Mouse (Mus musculus): Measurements from ENCODE around the gene Prkca. TPM values are rescaled to one million over a fixed set of nuclear protein-coding genes. Genes with fewer than 3 reads are reported as not detected.

The Prkca gene
- polyA plus RNA-seq, 1 experiment, result 2.8 TPM

- Histone ChIP-seq H3K9ac (ENCODE audit: low read depth, poor library complexity, severe bottlenecking) (no peak overlapping the region), H3K9me3 (replicated peaks; ENCODE audit: control insufficient read depth, insufficient read depth, low read length, poor library complexity, severe bottlenecking) (peaks cover 6% of the 10 kb centered on the region; the same call in 1 of the 2 replicates), H3K4me1 (ENCODE audit: control insufficient read depth, insufficient read depth, low read length) (no peaks in the 10 kb centered on the region), H3K27ac (ENCODE audit: insufficient read depth, low read length) (no peak overlapping the region), H3K27me3 (ENCODE audit: control insufficient read depth, insufficient read depth, low read length, poor library complexity, severe bottlenecking) (no peaks in the 10 kb centered on the region), H3K36me3 (ENCODE audit: control insufficient read depth, insufficient read depth, low read length, poor library complexity, severe bottlenecking) (no peaks in the 10 kb centered on the region), H3K4me3 (ENCODE audit: low read depth, low read length) (no peak overlapping the region)
- TF ChIP-seq POLR2A (IDR thresholded peaks at IDR 0.05; ENCODE audit: insufficient read depth, low read length) (no peak), EP300 (IDR thresholded peaks at IDR 0.05; ENCODE audit: insufficient read depth, low read depth, low read length) (no peak), CTCF (IDR thresholded peaks at IDR 0.05; ENCODE audit: low read depth, low read length) (no peak)
Measured at GRCm38 (mm10) chr11:108153997-108154841, 189.5 kb downstream of the Prkca start.

GRCm38 (mm10) chr11:108152591-108152990, 191.1 kb downstream of the Prkca start:
- TF ChIP-seq EP300 (IDR thresholded peaks at IDR 0.05; ENCODE audit: insufficient read depth, low read depth, low read length) (no peak), POLR2A (IDR thresholded peaks at IDR 0.05; ENCODE audit: insufficient read depth, low read length) (no peak), CTCF (IDR thresholded peaks at IDR 0.05; ENCODE audit: low read depth, low read length) (no peak)
- Histone ChIP-seq H3K9ac (ENCODE audit: low read depth, poor library complexity, severe bottlenecking) (no peak overlapping the region), H3K36me3 (ENCODE audit: control insufficient read depth, insufficient read depth, low read length, poor library complexity, severe bottlenecking) (no peaks in the 10 kb centered on the region), H3K27ac (ENCODE audit: insufficient read depth, low read length) (no peak overlapping the region), H3K9me3 (replicated peaks; ENCODE audit: control insufficient read depth, insufficient read depth, low read length, poor library complexity, severe bottlenecking) (no peaks in the 10 kb centered on the region), H3K4me1 (ENCODE audit: control insufficient read depth, insufficient read depth, low read length) (no peaks in the 10 kb centered on the region), H3K27me3 (ENCODE audit: control insufficient read depth, insufficient read depth, low read length, poor library complexity, severe bottlenecking) (no peaks in the 10 kb centered on the region), H3K4me3 (ENCODE audit: low read depth, low read length) (no peak overlapping the region)

- Histone ChIP-seq H3K27me3 (ENCODE audit: control insufficient read depth, insufficient read depth, low read length, poor library complexity, severe bottlenecking) (no peaks in the 10 kb centered on the region), H3K36me3 (ENCODE audit: control insufficient read depth, insufficient read depth, low read length, poor library complexity, severe bottlenecking) (no peaks in the 10 kb centered on the region), H3K4me1 (ENCODE audit: control insufficient read depth, insufficient read depth, low read length) (no peaks in the 10 kb centered on the region), H3K9me3 (replicated peaks; ENCODE audit: control insufficient read depth, insufficient read depth, low read length, poor library complexity, severe bottlenecking) (no peaks in the 10 kb centered on the region), H3K4me3 (ENCODE audit: low read depth, low read length) (no peak overlapping the region), H3K27ac (ENCODE audit: insufficient read depth, low read length) (no peak overlapping the region), H3K9ac (ENCODE audit: low read depth, poor library complexity, severe bottlenecking) (no peak overlapping the region)
- no peak for TF ChIP-seq CTCF (IDR thresholded peaks at IDR 0.05; ENCODE audit: low read depth, low read length)
- no peak for TF ChIP-seq EP300 (IDR thresholded peaks at IDR 0.05; ENCODE audit: insufficient read depth, low read depth, low read length)
- TF ChIP-seq POLR2A (IDR thresholded peaks at IDR 0.05; ENCODE audit: insufficient read depth, low read length), result no peak
Measured at GRCm38 (mm10) chr11:108150410-108150809, 193.3 kb downstream of the Prkca start.

- TF ChIP-seq POLR2A (IDR thresholded peaks at IDR 0.05; ENCODE audit: insufficient read depth, low read length), result no peak
- Histone ChIP-seq H3K9ac (ENCODE audit: low read depth, poor library complexity, severe bottlenecking) (no peak overlapping the region), H3K4me3 (ENCODE audit: low read depth, low read length) (no peak overlapping the region), H3K27ac (ENCODE audit: insufficient read depth, low read length) (no peak overlapping the region), H3K27me3 (ENCODE audit: control insufficient read depth, insufficient read depth, low read length, poor library complexity, severe bottlenecking) (no peaks in the 10 kb centered on the region), H3K4me1 (ENCODE audit: control insufficient read depth, insufficient read depth, low read length) (no peaks in the 10 kb centered on the region), H3K9me3 (replicated peaks; ENCODE audit: control insufficient read depth, insufficient read depth, low read length, poor library complexity, severe bottlenecking) (no peaks in the 10 kb centered on the region), H3K36me3 (ENCODE audit: control insufficient read depth, insufficient read depth, low read length, poor library complexity, severe bottlenecking) (no peaks in the 10 kb centered on the region)
Measured at GRCm38 (mm10) chr11:108149187-108149586, 194.5 kb downstream of the Prkca start.

- H3K27ac ChIP-seq (ENCODE audit: insufficient read depth, low read length), result no peak overlapping the region
- TF ChIP-seq EP300 (IDR thresholded peaks at IDR 0.05; ENCODE audit: insufficient read depth, low read depth, low read length), result no peak
- TF ChIP-seq CTCF (IDR thresholded peaks at IDR 0.05; ENCODE audit: low read depth, low read length), result no peak
- no peak for TF ChIP-seq POLR2A (IDR thresholded peaks at IDR 0.05; ENCODE audit: insufficient read depth, low read length)
- no peak overlapping the region for H3K4me3 ChIP-seq (ENCODE audit: low read depth, low read length)
- no peaks in the 10 kb centered on the region for H3K4me1 ChIP-seq (ENCODE audit: control insufficient read depth, insufficient read depth, low read length)
- no peaks in the 10 kb centered on the region for H3K27me3 ChIP-seq (ENCODE audit: control insufficient read depth, insufficient read depth, low read length, poor library complexity, severe bottlenecking)
- no peaks in the 10 kb centered on the region for H3K36me3 ChIP-seq (ENCODE audit: control insufficient read depth, insufficient read depth, low read length, poor library complexity, severe bottlenecking)
- H3K9me3 ChIP-seq (replicated peaks; ENCODE audit: control insufficient read depth, insufficient read depth, low read length, poor library complexity, severe bottlenecking), result no peaks in the 10 kb centered on the region
- no peak overlapping the region for H3K9ac ChIP-seq (ENCODE audit: low read depth, poor library complexity, severe bottlenecking)
Measured at GRCm38 (mm10) chr11:108148491-108148890, 195.2 kb downstream of the Prkca start.

- Histone ChIP-seq H3K36me3 (ENCODE audit: control insufficient read depth, insufficient read depth, low read length, poor library complexity, severe bottlenecking) (no peaks in the 10 kb centered on the region), H3K4me1 (ENCODE audit: control insufficient read depth, insufficient read depth, low read length) (no peaks in the 10 kb centered on the region), H3K4me3 (ENCODE audit: low read depth, low read length) (no peak overlapping the region), H3K9ac (ENCODE audit: low read depth, poor library complexity, severe bottlenecking) (no peak overlapping the region), H3K27me3 (ENCODE audit: control insufficient read depth, insufficient read depth, low read length, poor library complexity, severe bottlenecking) (no peaks in the 10 kb centered on the region), H3K9me3 (replicated peaks; ENCODE audit: control insufficient read depth, insufficient read depth, low read length, poor library complexity, severe bottlenecking) (no peaks in the 10 kb centered on the region), H3K27ac (ENCODE audit: insufficient read depth, low read length) (no peak overlapping the region)
- TF ChIP-seq CTCF (IDR thresholded peaks at IDR 0.05; ENCODE audit: low read depth, low read length), result no peak
- no peak for TF ChIP-seq POLR2A (IDR thresholded peaks at IDR 0.05; ENCODE audit: insufficient read depth, low read length)
- no peak for TF ChIP-seq EP300 (IDR thresholded peaks at IDR 0.05; ENCODE audit: insufficient read depth, low read depth, low read length)
Measured at GRCm38 (mm10) chr11:108145752-108146496, 197.8 kb downstream of the Prkca start.
